Mouse (Mus musculus) forebrain, postnatal 0 days (tissue): Measurements from ENCODE around the gene Pisd. TPM values are rescaled to one million over a fixed set of nuclear protein-coding genes. Genes with fewer than 3 reads are reported as not detected.

Experiments used
- ATAC-seq: fragments of 200-750 bp; cut with Nextera tagmentation; 2 replicates; pipeline ENCODE4 v1.8.0; 2017; ENCODE audit warnings: mild to moderate bottlenecking, moderate library complexity
- DNase-seq: peaks from one replicate; pipeline ENCODE4 v3.0.0-alpha.2; 2015
- H3K27ac ChIP-seq: fragments of 300-500 bp; sonication (generic); 2 replicates; pipeline ENCODE4 v1.5.1; 2014; ENCODE audit warnings: low read depth, mild to moderate bottlenecking, antibody characterized with exemption, low read length, moderate library complexity, mixed read lengths
- H3K27me3 ChIP-seq: fragments of 300-500 bp; sonication (generic); 2 replicates; pipeline ENCODE4 v1.6.1; 2014; ENCODE audit warnings: mild to moderate bottlenecking, low read length, mixed read lengths; ENCODE audit not compliant: insufficient read depth
- H3K36me3 ChIP-seq: fragments of 300-500 bp; sonication (generic); 2 replicates; pipeline ENCODE4 v1.6.1; 2014; ENCODE audit warnings: mild to moderate bottlenecking, moderate library complexity; ENCODE audit not compliant: insufficient read depth
- H3K4me1 ChIP-seq: fragments of 300-500 bp; sonication (generic); 2 replicates; pipeline ENCODE4 v1.6.1; 2014; ENCODE audit warnings: antibody characterized with exemption; ENCODE audit not compliant: insufficient read depth
- H3K4me2 ChIP-seq: fragments of 300-500 bp; sonication (generic); 2 replicates; pipeline ENCODE4 v1.6.1; 2014; ENCODE audit warnings: low read depth, mild to moderate bottlenecking, moderate library complexity
- H3K4me3 ChIP-seq: fragments of 300-500 bp; sonication (generic); 2 replicates; pipeline ENCODE4 v1.5.1; 2014; ENCODE audit warnings: low read depth, low read length, mixed read lengths
- H3K9ac ChIP-seq: fragments of 300-500 bp; sonication (generic); 2 replicates; pipeline ENCODE4 v1.6.1; 2014; ENCODE audit warnings: mild to moderate bottlenecking
- H3K9me3 ChIP-seq: fragments of 300-500 bp; sonication (generic); 2 replicates; pipeline ENCODE4 v1.6.1; 2016; ENCODE audit warnings: low read length
- CTCF ChIP-seq: sonication (generic); IDR thresholded peaks from 2 replicates; pipeline ENCODE4 v1.5.1; 2016; ENCODE audit warnings: antibody characterized with exemption, control low read depth, low read depth
- WGBS: fragments of 180-500 bp; shearing (Covaris S2); extraction: QIAGEN DNeasy Blood & Tissue Kit; methylation state at CpG from one replicate; pipeline ENCODE4 v1.1.7; 2014; 5-methylcytosine and 5-hydroxymethylcytosine counted together
- polyA plus RNA-seq: library from polyadenylated mRNA; unstranded; fragments of >200 nt; fragmentation: Nextera tagmentation; extraction: Ambion mirVana; gene quantifications from 2 replicates; pipeline ENCODE4 v1.2.1, GENCODE M21; 2015
- total RNA-seq: library from RNA; depleted of rRNA; stranded (reverse); fragments of >200 nt; gene quantifications from 2 replicates; pipeline ENCODE4 v1.2.3, GENCODE M21; 2014; rRNA removed

Pisd gene
- total and polyA plus RNA-seq, 2 experiments from 2014 or later = 96.4 to 99.1 TPM

DNA sequence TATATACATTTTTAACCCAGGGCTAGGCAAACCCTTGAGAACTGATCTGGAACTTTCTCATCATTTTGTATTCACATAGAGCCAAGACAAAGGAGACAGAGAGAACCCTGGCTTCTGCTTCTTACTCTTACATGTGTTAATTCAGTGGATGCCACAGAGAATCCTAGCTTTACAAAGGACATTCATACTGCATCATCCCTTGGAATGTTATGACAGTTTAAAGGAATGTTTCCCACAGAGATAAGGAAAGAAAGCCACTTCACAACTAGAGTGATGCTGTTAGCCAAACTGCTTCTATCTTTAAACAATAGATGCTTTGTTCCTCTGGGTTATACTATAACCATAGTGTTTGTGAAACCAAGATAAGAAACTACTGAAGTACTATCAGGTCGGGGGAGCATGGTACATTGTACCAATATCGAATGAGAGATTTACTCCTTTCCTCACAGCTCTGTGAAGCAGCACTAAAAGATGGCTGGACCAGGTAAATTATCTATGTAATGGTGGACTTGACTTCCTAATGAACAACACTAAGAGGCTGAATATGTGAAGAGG lies 79.1 kb downstream of the Pisd start:
- H3K4me2 ChIP-seq = no peak overlapping the region
- no peaks in the 10 kb centered on the region for H3K9me3 ChIP-seq
- no peaks in the 10 kb centered on the region for H3K36me3 ChIP-seq
- no peak overlapping the region for H3K27ac ChIP-seq
- H3K27me3 ChIP-seq = no peaks in the 10 kb centered on the region
- no peak overlapping the region for H3K4me3 ChIP-seq
- no peaks in the 10 kb centered on the region for H3K4me1 ChIP-seq
- no peak for TF ChIP-seq CTCF
- H3K9ac ChIP-seq = no peak overlapping the region
- no peak for DNase-seq
- ATAC-seq = no peak
- WGBS = 83% methylated on average over 2 of the region's 2 CpGs

DNA sequence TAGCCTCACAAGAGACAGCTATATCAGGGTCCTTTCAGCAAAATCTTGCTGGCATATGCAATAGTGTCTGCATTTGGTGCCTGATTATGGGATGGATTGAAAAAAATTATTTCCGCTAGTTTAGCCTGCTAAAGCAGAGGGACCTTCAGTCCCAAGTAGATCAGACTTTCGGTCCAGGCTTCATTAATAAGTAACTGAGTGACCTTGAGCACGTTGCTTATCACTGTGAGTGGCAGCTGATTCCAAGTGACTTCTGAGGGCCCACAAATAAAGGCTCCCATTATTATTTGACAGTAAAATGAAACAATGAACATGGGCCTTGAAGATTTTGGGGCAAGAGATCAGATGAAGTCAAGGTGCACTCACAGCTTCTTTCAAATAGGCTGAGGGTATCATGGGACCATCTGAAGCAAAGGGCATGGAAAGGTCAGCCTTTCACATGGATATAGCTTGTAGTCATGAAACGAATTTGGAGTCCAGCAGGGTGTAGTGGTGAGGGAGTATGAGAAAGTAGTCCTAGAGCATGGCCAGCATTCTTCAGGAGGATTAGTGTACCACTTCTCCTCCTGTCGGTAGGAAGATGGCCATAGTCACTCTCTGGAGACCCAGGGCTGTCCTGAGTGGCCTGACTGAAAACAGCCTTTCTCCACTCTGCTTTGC lies 88.1 kb downstream of the Pisd start:
- Histone ChIP-seq H3K9me3 (no peaks in the 10 kb centered on the region), H3K27ac (no peak overlapping the region), H3K36me3 (no peaks in the 10 kb centered on the region), H3K27me3 (no peaks in the 10 kb centered on the region), H3K4me2 (no peak overlapping the region), H3K4me1 (no peaks in the 10 kb centered on the region), H3K4me3 (no peak overlapping the region), H3K9ac (no peak overlapping the region)
- DNase-seq (no peak), ATAC-seq (no peak)
- no peak for TF ChIP-seq CTCF
- 68% methylated on average over 5 of the region's 5 CpGs for WGBS

DNA sequence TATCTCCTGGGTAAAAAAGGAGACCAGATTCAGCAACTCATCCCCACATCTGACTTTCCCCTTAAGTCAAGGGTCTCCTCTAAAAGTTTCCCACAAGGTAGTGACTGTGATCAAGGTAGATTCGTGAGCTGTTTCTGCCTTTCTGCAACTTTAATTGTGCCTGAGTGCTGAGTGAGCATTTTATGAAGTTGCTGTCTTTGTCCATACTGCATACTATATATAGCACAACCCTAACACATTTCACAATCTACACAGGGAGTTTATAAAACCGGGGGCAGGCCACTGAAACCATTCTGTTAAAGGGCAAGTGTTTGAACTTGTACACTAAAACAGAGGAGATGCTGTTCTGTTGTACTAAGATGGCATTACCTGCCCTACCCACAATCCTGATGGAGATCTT lies 92.0 kb downstream of the Pisd start:
- Histone ChIP-seq H3K9ac (no peak overlapping the region), H3K27ac (no peak overlapping the region), H3K4me3 (no peak overlapping the region), H3K36me3 (no peaks in the 10 kb centered on the region), H3K9me3 (no peaks in the 10 kb centered on the region), H3K27me3 (no peaks in the 10 kb centered on the region), H3K4me1 (no peaks in the 10 kb centered on the region), H3K4me2 (no peak overlapping the region)
- 50% methylated on average over 2 of the region's 2 CpGs for WGBS
- ATAC-seq (no peak), DNase-seq (no peak)
- no peak for TF ChIP-seq CTCF

Other genes starting within 250 kb of the Pisd start
- gene Yes1, start 174.5 kb downstream of the Pisd start, total RNA-seq = 29.6 and 32.9 TPM in 2 replicates
- gene Yes1, start 174.5 kb downstream of the Pisd start, polyA plus RNA-seq = 6.8 and 10.7 TPM in 2 replicates
- gene Gm20671, start 41.5 kb upstream of the Pisd start, total RNA-seq = 3.0 TPM in 1 of 2 replicates, not detected in the other
- not detected in 2 replicates for gene Gm20671, start 41.5 kb upstream of the Pisd start, polyA plus RNA-seq
- 17.7 and 20.2 TPM in 2 replicates for gene Prr14l, start 68.6 kb upstream of the Pisd start, total RNA-seq
- 3.1 and 8.4 TPM in 2 replicates for gene Prr14l, start 68.6 kb upstream of the Pisd start, polyA plus RNA-seq
- gene Depdc5, start 78.1 kb upstream of the Pisd start, total RNA-seq = 25.3 and 30.3 TPM in 2 replicates
- gene Depdc5, start 78.1 kb upstream of the Pisd start, polyA plus RNA-seq = 11.7 and 13.4 TPM in 2 replicates
- 475 and 549 TPM in 2 replicates for gene Ywhah, start 233.2 kb upstream of the Pisd start, total RNA-seq
- gene Ywhah, start 233.2 kb upstream of the Pisd start, polyA plus RNA-seq = 744 and 971 TPM in 2 replicates